25 mouse cellular contexts compared by ENCODE assay signal in the genomic region with DNA sequence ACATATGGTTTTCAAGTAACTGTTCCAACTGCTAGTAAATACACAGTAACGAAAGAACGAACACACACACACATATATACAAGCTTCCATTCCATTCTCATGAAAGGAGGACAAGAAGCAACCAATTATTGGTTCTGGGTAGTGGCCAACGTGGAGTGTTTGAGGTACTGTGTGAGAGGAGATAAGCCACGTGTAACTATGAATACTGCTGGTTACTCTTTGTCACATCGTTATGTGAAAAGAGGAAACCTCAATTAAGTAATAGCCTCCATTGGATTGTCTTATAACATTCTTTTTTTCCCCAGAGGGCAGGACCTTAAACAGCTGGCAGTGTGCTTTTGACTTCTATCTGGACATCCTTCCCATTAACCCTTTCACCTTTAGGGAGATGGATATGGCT.
"Had no signal": no experiment of that assay in that cellular context is flagged by ENCODE, and none has a peak within 500 bp of the region (broad histone marks: within the 10 kb centered on the region; RNA-seq: fewer than 3 reads in every experiment).

No protein-coding gene starts in this region.

- DNase-seq: gastrocnemius, postnatal 25 days; heart, adult 11 months; heart, adult 2 months; heart, postnatal 14 days; heart, postnatal 36 days; kidney, adult 11 months; kidney, adult 2 months; kidney, adult 9 months; kidney, postnatal 14 days; kidney, postnatal 36 days; layer of hippocampus, adult 9-11 months; layer of hippocampus, postnatal 36 days; left cerebral cortex, postnatal 4 days had no signal

- H3K27ac ChIP-seq: heart, adult 2 months; heart, embryonic 13.5 days; heart, embryonic 15.5 days; hindbrain, embryonic 13.5 days; hindbrain, embryonic 15.5 days; hindbrain, postnatal 0 days; kidney, embryonic 15.5 days; kidney, postnatal 0 days; limb, embryonic 13.5 days; limb, embryonic 15.5 days; liver, embryonic 12.5 days; liver, embryonic 14.5 days had no signal

- H3K4me3 ChIP-seq: heart, adult 2 months; heart, embryonic 13.5 days; heart, embryonic 15.5 days; hindbrain, embryonic 13.5 days; hindbrain, embryonic 15.5 days; kidney, embryonic 15.5 days; limb, embryonic 13.5 days; limb, embryonic 15.5 days; liver, embryonic 12.5 days had no signal

- H3K36me3 ChIP-seq: heart, embryonic 13.5 days; heart, embryonic 15.5 days; hindbrain, embryonic 13.5 days; hindbrain, embryonic 15.5 days; kidney, embryonic 15.5 days; limb, embryonic 13.5 days; limb, embryonic 15.5 days; liver, embryonic 12.5 days had no signal

- H3K9me3 ChIP-seq: heart, embryonic 13.5 days; heart, embryonic 15.5 days; hindbrain, embryonic 13.5 days; hindbrain, embryonic 15.5 days; kidney, embryonic 15.5 days; limb, embryonic 13.5 days; limb, embryonic 15.5 days; liver, embryonic 12.5 days had no signal

- H3K9ac ChIP-seq: heart, embryonic 13.5 days; heart, embryonic 15.5 days; hindbrain, embryonic 15.5 days; kidney, embryonic 15.5 days; limb, embryonic 13.5 days; limb, embryonic 15.5 days; liver, embryonic 12.5 days; liver, embryonic 14.5 days had no signal

- ATAC-seq: hindbrain, postnatal 0 days; intestine, embryonic 16.5 days; liver, embryonic 12.5 days had no signal

- H3K27me3 ChIP-seq: heart, embryonic 13.5 days; heart, embryonic 15.5 days; hindbrain, embryonic 13.5 days; hindbrain, embryonic 15.5 days; kidney, embryonic 15.5 days; limb, embryonic 13.5 days; limb, embryonic 15.5 days; liver, embryonic 12.5 days had no signal
